Mouse (Mus musculus) frontal cortex, postnatal 10 days (tissue): ENCODE results near the gene Psmd12.

Source experiments
- DNase-seq, 2 experiments: peaks; one replicate each; pipeline ENCODE4 v3.0.0; 2022; ENCODE audit warnings: low spot score in 2 of 2, mixed read lengths in 1 of 2

The Psmd12 gene

DNA sequence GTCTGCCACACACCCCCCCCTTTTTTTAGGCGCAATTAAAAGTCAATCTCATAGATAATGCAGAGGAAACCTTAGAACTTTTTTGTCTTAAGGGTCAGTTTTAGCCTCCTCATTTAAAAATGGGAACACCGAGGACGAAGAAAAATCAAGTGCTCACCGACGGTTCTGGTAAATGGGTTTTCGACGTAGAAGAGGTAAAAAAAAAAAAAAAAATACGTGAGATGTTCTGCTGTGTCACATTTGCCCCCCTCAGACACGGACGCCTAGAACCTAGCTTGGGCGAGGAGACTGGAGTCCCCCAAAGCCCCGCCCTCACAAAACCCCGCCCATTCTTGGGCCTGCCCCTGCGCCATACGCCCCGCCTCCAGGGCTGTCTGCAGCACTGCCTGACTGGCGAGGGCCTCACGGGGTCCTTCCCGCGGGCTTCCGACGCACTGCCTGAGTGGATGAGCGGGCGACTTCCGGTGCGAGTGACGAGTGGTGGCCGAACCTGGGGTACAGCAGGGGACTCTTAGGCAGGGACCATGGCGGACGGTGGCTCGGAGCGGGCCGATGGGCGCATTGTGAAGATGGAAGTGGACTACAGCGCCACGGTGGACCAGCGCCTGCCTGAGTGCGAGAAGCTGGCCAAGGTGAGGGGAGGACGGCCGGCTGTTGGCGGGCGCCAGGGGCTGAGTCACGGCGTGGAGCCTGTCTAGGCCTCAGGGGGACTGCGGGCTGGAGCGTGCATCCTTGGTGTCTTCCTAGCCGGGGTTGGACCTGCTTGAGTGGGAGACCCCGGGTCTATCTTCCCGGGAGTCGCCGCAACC lies at the start of gene Psmd12:
Psmd12 (plus strand) TSS at position 432 of the 809 bp plus-strand sequence.
- DNase-seq, result peak; percentile 90 to 94

DNA sequence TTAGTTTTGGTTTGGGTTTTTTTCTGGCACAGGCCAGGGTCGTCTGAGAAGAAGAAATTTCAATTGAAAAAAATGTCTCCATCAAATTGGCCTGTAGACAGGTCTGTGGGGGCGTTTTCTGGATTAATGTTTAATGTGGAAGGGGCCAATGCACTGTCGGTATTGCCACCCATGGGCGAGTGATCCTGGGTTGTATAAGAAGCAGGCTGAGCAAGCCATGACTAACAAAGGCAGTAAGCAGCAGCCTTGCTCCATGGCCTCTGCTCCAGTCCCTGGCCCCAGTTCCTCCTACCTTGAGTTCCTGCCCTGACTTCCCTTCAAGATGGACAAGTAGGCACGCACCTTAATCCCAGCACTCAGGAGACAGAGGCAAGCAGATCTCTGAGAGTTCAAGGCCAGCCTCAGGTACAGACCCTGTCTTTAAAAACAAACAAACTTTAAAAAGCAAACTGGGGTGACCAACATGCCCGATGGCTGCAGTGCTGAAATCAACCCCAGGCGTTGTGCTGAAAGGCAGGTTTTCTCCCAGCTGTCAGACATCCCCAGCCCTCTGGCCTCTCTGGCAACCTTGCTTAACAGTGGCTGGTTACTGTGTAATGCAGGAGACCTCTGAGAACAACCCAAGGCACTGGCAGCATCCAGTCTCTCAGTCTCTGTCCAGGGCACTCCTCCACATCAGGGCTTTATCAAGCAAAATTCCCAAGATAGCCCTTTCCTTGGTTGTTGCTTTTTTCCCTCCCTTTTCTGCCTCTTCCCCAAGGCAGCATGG lies 47.9 kb upstream of the Psmd12 start:
- DNase-seq, result no peak

GRCm38 (mm10) chr11:107435776-107436449 lies 43.4 kb upstream of the Psmd12 start:
- no peak for DNase-seq

DNA sequence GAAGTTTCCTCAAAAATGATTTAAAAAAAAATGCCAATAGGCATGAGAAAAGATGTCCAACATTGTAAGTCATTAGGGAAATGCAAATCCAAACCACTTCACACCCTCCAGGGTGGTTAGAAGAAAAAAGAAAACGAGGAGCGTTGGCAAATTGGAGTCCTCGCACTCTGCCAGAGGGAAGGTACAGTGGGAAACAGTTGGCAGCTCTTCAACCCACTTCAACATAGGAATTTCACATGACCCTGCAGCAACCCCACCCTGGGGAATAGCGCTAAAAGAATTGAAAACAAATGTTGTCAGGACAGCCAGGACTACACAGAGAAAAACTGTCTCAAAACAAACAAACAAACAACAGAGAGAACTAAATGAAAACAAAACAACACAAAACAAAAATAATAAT lies 41.6 kb upstream of the Psmd12 start:
- DNase-seq, result no peak

DNA sequence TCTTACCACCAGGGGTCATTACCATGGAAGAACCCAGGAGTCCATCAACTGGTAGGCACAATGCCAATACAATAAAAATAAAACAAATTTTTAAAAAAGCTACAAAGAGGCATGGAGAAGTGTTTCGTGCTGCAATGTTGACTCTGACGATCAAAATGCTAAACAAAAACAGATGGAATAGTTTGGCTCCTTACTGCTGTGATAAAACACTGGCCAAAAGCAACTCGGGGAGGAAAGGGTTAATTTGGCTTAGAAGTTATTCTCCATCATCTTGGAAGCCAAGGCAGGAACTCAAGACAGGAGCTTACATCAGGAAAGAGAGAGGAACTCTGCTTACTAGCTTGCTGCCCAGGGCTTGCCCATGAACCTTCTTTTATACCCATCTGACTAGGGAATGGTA lies 41.1 kb upstream of the Psmd12 start:
- no peak for DNase-seq

DNA sequence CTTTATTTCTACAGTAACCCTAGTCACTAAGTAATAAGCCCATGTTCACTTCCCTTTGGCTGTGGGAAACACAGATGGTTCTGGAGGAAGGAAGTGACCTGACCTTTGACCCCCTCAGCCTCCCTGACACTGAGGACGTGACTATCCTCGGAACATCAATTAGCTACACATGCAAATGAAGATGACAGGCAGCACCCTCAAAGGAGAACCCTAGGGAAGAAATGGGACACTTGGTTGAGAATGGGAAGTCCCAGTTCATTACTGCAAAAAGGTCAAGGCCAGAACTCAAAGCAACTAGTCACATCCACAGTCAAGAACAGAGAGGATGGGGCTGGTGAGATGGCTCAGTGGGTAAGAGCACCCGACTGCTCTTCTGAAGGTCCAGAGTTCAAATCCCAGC lies 38.2 kb upstream of the Psmd12 start:
- DNase-seq, result no peak

GRCm38 (mm10) chr11:107443121-107444095 lies 35.9 kb upstream of the Psmd12 start:
- DNase-seq, result no peak

GRCm38 (mm10) chr11:107445683-107446082 lies 33.6 kb upstream of the Psmd12 start:
- DNase-seq, result no peak

DNA sequence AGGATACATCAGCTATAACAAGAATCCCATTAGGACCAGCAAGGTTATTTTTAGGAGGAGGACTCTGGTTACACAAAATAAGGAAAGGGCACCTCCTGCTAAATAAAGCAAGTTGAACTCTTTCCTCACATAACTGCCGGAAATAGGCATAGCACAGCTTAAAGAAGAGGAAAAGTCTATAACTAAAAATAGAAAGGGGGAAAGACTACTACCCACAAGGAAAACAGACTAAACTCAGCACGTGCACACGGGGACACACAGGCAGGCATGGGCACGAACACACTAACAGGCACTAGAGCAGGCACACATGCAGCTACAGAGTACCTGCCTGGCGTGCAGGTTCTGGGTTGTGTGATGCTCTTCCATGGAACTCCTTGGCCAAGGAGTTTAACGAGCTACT lies 32.6 kb upstream of the Psmd12 start:
- no peak for DNase-seq

- no peak for DNase-seq
Observed at GRCm38 (mm10) chr11:107447349-107447748, 31.9 kb upstream of the Psmd12 start.

- DNase-seq, result no peak
Observed at GRCm38 (mm10) chr11:107447915-107448314, 31.4 kb upstream of the Psmd12 start.

GRCm38 (mm10) chr11:107449169-107449910 lies 29.9 kb upstream of the Psmd12 start:
- DNase-seq, result no peak

GRCm38 (mm10) chr11:107450097-107450496 lies 29.2 kb upstream of the Psmd12 start:
- no peak for DNase-seq

DNA sequence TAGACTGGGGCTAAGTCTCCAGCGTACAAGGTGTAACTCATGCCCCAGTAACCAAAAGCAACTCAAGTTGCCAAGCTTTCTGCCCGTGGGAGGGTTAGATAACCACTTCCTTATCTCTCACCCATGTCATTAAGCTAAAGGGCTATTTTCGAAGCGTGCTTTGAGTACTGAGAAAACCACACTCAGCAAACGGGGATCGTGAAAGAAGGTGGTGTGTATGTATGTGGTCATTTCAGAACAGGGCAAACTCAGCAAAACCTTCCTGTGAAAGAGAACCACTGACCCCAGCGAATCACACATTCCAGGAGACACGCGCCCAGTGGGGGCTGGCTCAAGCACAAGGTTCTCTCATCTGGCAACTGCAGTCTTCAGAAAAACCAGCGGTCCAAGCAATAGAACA lies 28.2 kb upstream of the Psmd12 start:
- no peak for DNase-seq

- DNase-seq, result no peak
Observed at GRCm38 (mm10) chr11:107452053-107452452, 27.2 kb upstream of the Psmd12 start.

DNA sequence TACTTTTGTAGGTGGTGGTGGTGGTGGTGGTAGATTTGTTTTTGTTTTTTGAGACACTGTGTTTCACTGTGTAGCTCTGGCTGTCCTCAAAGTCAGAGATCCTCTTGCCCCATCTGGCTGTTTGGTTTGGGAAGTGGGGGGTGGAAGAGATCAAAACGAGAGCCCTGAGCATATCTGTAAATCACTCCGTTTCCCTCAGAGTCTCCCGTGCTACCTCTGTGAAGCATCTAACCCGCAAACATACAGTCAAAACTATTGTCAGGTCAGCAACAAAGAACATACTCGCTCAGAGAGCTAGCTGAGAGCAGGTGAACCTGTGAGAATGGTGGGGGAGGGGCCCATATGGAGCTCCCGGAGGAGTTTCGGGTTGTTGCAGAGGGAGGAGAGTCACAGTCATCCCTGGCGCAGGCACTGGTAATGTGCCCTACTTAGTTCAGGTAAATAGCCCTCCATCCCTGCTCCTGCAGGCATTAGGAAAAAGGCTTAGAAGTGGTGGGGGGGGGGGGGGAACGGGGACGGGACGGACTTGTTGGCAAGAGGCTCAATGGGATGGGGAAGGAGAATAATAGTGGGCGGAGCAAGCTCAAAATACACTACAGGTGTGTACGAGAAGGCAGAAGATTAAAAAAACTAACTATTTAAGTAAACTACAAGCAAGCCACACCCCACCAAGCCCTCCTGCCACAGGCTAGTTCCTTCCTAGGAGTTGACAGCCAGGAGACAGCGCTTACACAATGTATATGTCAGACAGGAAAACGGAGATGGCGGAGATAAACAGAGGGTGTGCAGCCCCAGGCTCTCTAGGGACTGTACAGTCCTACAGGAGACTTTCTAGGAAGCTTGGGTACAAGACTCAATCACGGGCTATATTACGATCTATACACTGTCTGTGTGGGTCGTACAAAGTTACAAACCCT lies 24.5 kb upstream of the Psmd12 start:
- DNase-seq, result no peak

- no peak for DNase-seq
Observed at GRCm38 (mm10) chr11:107457282-107457681, 22.0 kb upstream of the Psmd12 start.

DNA sequence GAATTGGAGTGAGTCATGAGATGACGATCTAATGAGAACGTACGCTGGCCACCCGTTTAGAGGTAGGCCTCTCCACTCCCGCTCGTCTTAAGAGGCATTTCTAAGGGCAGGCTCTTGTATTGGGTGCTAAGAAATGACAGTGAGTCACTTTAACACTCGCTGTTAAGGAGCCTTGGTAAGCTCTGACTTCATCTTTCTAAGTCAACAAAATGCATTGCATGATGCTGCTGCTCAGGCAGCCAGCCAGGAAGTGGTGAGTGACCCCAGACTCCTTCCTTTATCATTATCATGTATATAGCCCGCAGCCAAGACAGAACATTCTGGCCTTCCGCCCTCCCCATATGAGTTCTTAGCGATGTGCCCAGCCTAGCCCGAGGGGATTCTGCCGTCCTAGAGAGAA lies 21.0 kb upstream of the Psmd12 start:
- no peak for DNase-seq

DNA sequence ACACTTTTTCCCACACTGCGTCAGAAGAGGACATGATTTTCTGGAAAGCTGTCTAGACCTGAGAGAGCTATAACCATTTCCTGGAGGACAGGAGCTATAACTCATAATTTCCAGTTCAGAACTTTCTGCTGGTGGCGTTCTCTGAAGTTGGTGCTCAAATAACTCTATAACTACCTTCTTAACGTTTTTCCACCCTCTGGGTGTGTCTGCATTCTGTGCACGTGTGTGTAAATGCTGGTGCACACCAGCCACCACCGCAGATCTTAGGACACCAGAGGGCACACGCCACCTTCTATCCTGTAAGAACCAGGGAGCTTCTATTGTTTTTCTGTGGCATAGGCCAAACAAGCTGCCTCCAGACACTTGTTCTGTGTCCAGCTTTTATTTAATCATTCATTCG lies 20.3 kb upstream of the Psmd12 start:
- no peak for DNase-seq

- no peak for DNase-seq
Observed at GRCm38 (mm10) chr11:107459828-107460227, 19.5 kb upstream of the Psmd12 start.
